Mouse (Mus musculus) liver, embryonic 14.5 days (tissue): ENCODE measurements around the gene Pcgf2.

Experiments
- CTCF ChIP-seq: IDR thresholded peaks from 2 replicates; pipeline ENCODE4 v1.5.1; 2016; ENCODE audit warnings: antibody characterized with exemption, low read depth, control low read depth
- EP300 ChIP-seq: IDR thresholded peaks from 2 replicates; pipeline ENCODE4 v1.6.1; 2016; ENCODE audit warnings: antibody characterized with exemption, low read depth

DNA sequence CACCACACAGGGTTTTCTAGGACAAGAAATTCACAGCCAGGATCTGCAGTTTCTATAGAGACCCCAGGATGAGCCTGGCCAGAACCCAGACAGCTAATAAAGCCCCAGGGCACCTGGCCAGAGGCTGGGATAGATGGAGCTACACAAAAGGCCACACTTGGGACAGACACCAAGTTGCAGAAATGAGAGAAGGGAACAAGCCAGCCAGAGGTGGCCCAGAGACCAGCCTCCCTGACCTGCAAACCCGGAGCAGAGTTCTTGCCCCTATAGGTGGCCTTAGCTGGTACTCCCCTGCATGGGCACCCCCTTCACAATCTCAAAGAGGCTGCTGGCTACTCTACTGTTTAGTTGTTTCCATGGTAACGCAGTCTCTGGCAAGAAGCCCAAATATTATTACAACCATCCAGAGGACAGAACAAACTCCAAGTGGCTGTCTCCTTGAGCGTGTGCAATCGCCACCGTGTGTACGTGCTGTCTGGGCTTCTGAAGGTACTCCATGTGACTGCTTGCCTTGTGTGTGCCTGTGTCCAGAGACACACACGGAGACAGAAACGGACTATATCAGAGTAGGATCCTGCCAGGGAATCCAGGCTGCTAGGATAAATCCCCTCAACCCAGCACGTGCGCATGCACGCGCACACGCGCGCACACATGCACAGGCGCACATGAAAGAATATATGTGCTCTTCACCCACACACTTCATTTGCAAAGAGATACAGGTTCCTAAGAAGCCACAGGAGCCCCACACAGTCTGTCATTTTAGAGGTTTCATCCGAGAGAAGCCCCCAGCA lies 5.2 kb downstream of the Pcgf2 start:
- no peak for TF ChIP-seq CTCF
- no peak for TF ChIP-seq EP300
